Mouse (Mus musculus): ENCODE results near the gene Otulin. TPM values are rescaled to one million over a fixed set of nuclear protein-coding genes. Genes with fewer than 3 reads are reported as not detected.

Gene Otulin
- polyA plus RNA-seq, 1 experiment from 2014 or later, result 36.8 TPM

DNA sequence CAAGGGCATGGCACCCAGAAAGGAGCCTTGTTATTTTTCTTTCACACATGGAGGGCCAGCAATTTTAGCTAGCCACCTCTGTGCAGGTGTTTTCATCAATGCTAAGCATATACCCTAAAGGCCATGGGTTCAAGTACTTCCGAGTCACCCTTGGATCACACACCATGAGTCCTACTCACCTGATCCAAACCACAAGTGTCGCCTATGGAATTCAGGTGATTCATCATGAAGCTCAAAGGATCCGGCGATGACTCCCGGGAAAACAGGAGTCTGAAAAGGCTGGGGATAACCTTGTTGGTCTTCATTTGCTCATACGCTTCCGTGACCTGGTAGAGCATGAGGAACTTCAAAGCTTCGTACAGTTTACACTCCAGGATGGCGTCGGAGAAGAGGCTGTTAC lies 27.4 kb upstream of the Otulin start:
- Histone ChIP-seq H3K9ac (replicated peaks) (no peak overlapping the region), H3K9me3 (no peaks in the 10 kb centered on the region), H3K27ac (no peak overlapping the region), H3K4me1 (replicated peaks) (no peaks in the 10 kb centered on the region), H3K36me3 (0 out of 2 replicates have a peak, but pooled peaks cover 4% of the 10 kb centered on the region), H3K4me2 (no peak overlapping the region), H3K4me3 (replicated peaks) (no peak overlapping the region), H3K27me3 (no peaks in the 10 kb centered on the region)
- WGBS, result 94% methylated on average over 10 of the region's 10 CpGs
- no peak for ATAC-seq (ENCODE audit: insufficient number of reproducible peaks, insufficient read depth, low FRiP score, low TSS enrichment, low read depth)

DNA sequence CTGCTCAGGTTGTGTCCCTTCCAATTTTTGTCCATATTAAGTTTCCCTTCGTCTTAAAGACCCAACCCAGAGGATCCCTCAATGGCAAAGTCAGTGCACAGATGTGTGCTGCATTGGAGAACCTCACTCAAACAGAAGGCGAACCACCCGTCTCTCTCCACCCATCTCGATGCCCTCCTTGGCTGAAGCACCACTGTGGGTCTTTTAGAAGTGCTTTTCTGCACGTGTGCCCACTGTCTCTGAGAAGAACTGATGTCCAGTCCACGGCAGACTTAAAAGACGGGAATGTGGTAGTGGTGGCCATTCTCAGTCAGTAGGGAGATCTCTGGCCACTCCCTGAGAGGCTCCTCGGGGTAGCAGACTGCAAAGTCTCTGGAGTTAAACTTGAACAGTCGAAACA lies 26.1 kb upstream of the Otulin start:
- H3K4me1 ChIP-seq (replicated peaks), result no peaks in the 10 kb centered on the region
- H3K4me2 ChIP-seq, result no peak overlapping the region
- H3K27ac ChIP-seq, result no peak overlapping the region
- 0 out of 2 replicates have a peak, but pooled peaks cover 4% of the 10 kb centered on the region for H3K36me3 ChIP-seq
- no peak overlapping the region for H3K4me3 ChIP-seq (replicated peaks)
- ATAC-seq (ENCODE audit: insufficient number of reproducible peaks, insufficient read depth, low FRiP score, low TSS enrichment, low read depth), result no peak
- H3K9ac ChIP-seq (replicated peaks), result no peak overlapping the region
- no peaks in the 10 kb centered on the region for H3K9me3 ChIP-seq
- 80% methylated on average over 9 of the region's 9 CpGs for WGBS
- no peaks in the 10 kb centered on the region for H3K27me3 ChIP-seq

DNA sequence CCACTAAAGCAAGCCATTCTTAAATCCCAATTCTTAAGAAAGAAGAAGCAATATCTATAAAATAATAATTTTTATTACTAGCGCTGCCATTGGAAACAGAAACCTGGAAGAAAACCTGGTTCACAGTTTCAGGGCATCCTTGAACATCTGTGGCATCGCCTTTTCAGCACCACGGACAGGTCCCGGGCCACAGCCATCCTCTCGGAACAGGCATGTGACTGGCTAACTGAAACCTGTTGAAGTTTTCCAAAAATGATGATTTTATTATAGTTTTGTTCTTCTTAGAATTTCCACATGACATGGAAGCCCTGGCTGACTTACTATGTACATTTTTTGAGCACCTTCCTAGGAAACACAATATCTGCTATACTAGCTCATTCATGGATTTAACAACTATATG lies 24.5 kb upstream of the Otulin start:
- no peaks in the 10 kb centered on the region for H3K9me3 ChIP-seq
- H3K4me3 ChIP-seq (replicated peaks), result no peak overlapping the region
- H3K27ac ChIP-seq, result no peak overlapping the region
- H3K27me3 ChIP-seq, result no peaks in the 10 kb centered on the region
- no peaks in the 10 kb centered on the region for H3K4me1 ChIP-seq (replicated peaks)
- H3K36me3 ChIP-seq, result 0 out of 2 replicates have a peak, but pooled peaks cover 4% of the 10 kb centered on the region
- WGBS, result 21% methylated on average over 5 of the region's 5 CpGs
- ATAC-seq (ENCODE audit: insufficient number of reproducible peaks, insufficient read depth, low FRiP score, low TSS enrichment, low read depth), result no peak
- no peak overlapping the region for H3K4me2 ChIP-seq
- no peak overlapping the region for H3K9ac ChIP-seq (replicated peaks)

DNA sequence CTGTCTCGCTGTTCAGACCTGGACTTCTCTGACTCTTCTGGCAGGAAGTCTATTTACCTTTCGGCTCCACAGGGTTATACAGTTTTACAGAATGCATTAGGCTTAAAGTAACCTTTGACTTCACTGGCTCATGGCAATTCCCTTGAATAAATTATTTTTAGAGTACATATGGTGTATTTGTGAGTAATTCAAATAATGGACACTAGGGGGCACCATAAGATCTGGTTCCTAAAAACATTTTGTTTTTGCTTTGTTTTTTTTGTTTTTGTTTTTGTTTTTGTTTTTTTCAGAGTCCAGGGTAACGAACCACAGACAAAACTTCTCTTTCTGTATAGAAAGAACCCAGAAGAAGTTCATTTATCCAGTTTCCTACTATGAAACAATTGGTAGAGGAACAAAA lies 17.2 kb upstream of the Otulin start:
- Histone ChIP-seq H3K4me2 (no peak overlapping the region), H3K9me3 (no peaks in the 10 kb centered on the region), H3K36me3 (no peaks in the 10 kb centered on the region), H3K27me3 (no peaks in the 10 kb centered on the region), H3K27ac (no peak overlapping the region), H3K9ac (replicated peaks) (no peak overlapping the region), H3K4me1 (replicated peaks) (no peaks in the 10 kb centered on the region), H3K4me3 (replicated peaks) (no peak overlapping the region)
- 51% methylated on average over 3 of the region's 3 CpGs for WGBS
- no peak for ATAC-seq (ENCODE audit: insufficient number of reproducible peaks, insufficient read depth, low FRiP score, low TSS enrichment, low read depth)

DNA sequence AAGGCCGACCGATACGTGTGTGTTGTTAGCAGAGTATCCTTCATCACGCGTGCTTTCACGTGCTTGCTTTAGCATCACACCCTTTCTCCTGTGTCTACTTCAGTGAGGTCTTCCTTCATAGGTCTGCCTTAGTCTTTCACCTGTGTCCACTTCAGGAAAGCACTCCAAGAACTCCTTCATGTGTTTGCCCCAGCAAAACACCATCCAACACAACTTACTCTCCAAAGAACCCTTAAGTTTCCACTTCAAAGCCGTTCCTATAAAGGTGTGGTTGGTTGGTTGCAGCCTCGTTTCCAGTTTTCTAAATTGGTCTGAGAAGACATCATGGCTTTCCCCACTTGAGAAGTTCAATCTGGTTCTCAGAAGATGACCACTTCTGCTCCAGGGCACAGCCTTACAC lies 16.2 kb upstream of the Otulin start:
- no peak overlapping the region for H3K27ac ChIP-seq
- no peaks in the 10 kb centered on the region for H3K36me3 ChIP-seq
- ATAC-seq (ENCODE audit: insufficient number of reproducible peaks, insufficient read depth, low FRiP score, low TSS enrichment, low read depth), result no peak
- no peak overlapping the region for H3K9ac ChIP-seq (replicated peaks)
- H3K4me2 ChIP-seq, result no peak overlapping the region
- WGBS, result 95% methylated on average over 8 of the region's 8 CpGs
- H3K27me3 ChIP-seq, result no peaks in the 10 kb centered on the region
- no peaks in the 10 kb centered on the region for H3K4me1 ChIP-seq (replicated peaks)
- H3K9me3 ChIP-seq, result no peaks in the 10 kb centered on the region
- H3K4me3 ChIP-seq (replicated peaks), result no peak overlapping the region

DNA sequence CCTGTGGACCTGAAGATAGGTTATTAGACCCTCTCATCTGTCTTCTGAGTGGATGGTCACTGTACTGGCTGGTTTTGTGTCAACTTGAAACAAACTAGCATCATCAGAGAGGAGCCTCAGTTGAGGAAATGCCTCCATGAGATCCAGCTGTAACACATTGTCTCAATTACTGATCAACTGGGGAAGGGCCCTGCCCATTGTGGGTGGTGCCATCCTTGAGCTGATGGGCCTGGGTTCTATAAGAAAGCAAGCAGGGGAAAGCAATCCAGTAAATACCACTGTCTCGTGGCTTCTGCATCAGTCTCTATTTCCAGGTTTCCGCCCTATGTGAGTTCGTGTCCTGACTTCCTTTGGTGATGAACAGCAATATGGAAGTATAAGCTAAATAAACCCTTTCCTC lies 14.8 kb upstream of the Otulin start:
- H3K4me2 ChIP-seq, result no peak overlapping the region
- no peaks in the 10 kb centered on the region for H3K9me3 ChIP-seq
- no peak overlapping the region for H3K27ac ChIP-seq
- 82% methylated on average over 3 of the region's 3 CpGs for WGBS
- no peak overlapping the region for H3K4me3 ChIP-seq (replicated peaks)
- H3K9ac ChIP-seq (replicated peaks), result no peak overlapping the region
- no peaks in the 10 kb centered on the region for H3K4me1 ChIP-seq (replicated peaks)
- no peaks in the 10 kb centered on the region for H3K27me3 ChIP-seq
- no peak for ATAC-seq (ENCODE audit: insufficient number of reproducible peaks, insufficient read depth, low FRiP score, low TSS enrichment, low read depth)
- no peaks in the 10 kb centered on the region for H3K36me3 ChIP-seq

DNA sequence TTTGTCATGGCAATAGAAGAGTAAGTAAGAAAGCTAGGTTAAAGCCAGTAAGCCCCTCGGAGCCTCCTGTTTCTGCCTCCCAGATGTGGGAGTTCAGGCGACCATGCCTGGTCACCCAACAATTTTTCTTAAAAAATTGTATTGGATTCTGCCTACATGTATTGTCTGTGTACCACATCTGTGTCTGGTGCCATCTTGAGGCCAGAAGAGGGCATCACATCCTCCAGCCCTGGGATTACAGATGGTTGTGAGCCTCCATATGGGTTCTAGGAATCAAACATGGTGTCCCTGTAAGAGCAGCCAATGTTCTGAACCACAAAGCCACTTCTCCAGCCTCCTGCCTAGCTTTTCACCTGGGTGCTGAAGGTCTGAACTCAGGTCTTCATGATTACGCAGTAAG lies 12.4 kb upstream of the Otulin start:
- WGBS, result 88% methylated on average over 3 of the region's 3 CpGs
- Histone ChIP-seq H3K9me3 (no peaks in the 10 kb centered on the region), H3K36me3 (no peaks in the 10 kb centered on the region), H3K27ac (no peak overlapping the region), H3K4me1 (replicated peaks) (no peaks in the 10 kb centered on the region), H3K9ac (replicated peaks) (no peak overlapping the region), H3K4me3 (replicated peaks) (no peak overlapping the region), H3K4me2 (no peak overlapping the region), H3K27me3 (no peaks in the 10 kb centered on the region)
- ATAC-seq (ENCODE audit: insufficient number of reproducible peaks, insufficient read depth, low FRiP score, low TSS enrichment, low read depth), result no peak

DNA sequence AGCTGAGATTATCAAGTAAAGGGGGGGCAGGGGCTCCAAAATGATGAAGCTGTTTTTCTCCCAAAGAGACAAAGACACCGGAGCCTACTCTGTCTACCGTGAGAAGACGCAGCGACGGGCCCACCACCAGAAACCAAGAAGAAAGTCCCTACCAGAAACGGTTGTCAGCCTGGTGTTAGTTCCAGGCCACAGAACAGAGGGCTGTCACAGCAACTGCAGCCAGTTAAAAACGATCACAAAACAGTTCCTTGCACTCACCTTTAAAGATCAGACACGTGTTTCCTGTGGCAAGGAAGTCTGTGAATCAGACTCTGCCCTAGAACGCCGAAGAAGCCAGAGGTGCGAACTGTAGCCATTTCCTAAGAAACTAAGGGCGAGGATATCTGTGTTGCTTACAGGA lies 10.7 kb upstream of the Otulin start:
- Histone ChIP-seq H3K36me3 (no peaks in the 10 kb centered on the region), H3K27ac (no peak overlapping the region), H3K9me3 (no peaks in the 10 kb centered on the region), H3K4me1 (replicated peaks) (no peaks in the 10 kb centered on the region), H3K4me2 (no peak overlapping the region), H3K9ac (replicated peaks) (no peak overlapping the region), H3K4me3 (replicated peaks) (no peak overlapping the region), H3K27me3 (no peaks in the 10 kb centered on the region)
- 62% methylated on average over 12 of the region's 12 CpGs for WGBS
- ATAC-seq (ENCODE audit: insufficient number of reproducible peaks, insufficient read depth, low FRiP score, low TSS enrichment, low read depth), result no peak

DNA sequence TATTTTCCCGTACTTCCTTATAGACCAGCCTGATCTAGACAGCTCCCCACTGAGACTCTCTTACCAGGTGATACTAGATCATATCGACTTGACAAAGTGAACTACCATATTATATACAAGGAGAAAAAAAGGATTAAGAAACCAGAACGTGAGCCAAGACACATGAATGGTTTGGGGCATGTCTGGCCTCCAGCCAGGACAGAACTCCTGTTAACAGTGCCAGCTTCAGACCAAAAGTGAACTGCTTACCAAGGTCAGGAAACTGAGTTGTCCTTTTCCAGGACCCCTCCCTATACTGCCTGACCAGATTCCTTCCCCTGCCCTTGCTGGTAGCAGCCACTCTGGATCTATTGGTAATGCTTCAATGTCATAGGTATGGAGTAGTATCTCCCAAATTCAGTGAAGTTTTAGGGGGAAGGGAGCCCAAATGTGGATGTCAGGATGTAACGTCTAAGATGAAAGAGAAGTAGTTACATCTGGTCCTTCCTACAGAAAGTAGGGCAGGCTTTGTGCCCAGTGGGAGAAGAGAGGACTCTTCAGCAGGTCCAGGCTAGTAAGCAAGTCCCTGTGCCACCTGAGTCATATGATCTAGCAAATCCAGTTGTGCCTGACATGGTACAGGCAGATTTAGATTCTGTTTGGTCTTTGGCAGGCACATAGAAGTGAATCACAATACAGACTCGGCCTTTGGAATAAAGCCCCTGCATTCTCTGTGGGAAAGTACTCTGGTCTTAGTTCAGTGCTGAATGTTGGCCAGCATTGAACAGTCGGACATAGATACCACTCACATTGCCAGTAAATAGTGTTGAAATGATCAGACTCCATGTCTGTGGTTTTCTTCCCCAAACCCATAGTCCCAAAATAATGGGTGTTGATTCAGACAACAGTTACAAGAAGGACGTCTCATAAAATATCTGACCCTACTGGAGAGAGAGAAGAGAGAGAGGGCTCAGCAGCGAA lies 3.7 kb upstream of the Otulin start:
- Histone ChIP-seq H3K27me3 (no peaks in the 10 kb centered on the region), H3K9me3 (no peaks in the 10 kb centered on the region), H3K27ac (no peak overlapping the region), H3K4me2 (no peak overlapping the region), H3K4me1 (replicated peaks) (peaks cover 12% of the 10 kb centered on the region), H3K36me3 (no peaks in the 10 kb centered on the region), H3K4me3 (replicated peaks) (no peak overlapping the region), H3K9ac (replicated peaks) (no peak overlapping the region)
- 87% methylated on average over 8 of the region's 8 CpGs for WGBS
- ATAC-seq (ENCODE audit: insufficient number of reproducible peaks, insufficient read depth, low FRiP score, low TSS enrichment, low read depth), result no peak

DNA sequence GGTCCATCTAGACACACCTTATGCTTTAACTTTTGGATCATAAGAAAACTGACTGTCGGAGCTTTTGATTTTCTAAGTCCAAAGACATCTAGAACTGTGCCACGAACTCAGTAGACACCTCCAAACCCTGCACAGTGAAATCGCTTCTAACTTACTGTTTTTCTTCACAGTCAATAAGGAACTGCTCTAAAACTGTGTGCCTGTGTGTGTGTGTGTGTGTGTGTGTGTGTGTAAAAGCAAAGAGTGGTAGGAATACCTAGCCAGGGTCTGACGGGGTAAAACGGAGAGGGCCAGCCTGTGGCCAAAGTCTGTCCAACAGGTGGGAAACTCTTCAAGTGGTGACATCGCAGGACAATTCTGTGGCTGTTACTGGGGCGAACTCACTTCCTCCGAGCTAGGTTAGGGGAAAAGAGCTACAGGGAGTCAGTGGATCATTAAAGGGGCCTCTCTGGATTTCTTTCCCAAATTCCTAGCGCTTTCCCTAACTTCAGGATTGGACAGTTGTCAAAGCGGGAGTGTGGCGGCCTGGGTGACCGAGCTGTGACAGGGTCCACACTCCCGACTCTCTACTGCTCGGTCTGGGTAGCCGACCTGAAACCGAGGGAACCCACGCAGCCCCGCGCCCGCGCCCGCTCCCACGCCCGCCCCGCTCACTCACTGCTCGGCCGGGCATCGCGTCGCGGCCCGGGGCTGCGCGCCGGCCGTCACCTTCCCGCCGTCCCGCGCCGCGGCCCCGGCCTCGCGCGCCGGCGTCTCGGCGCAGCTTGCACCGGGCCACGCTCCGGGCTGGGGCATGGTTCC lies 493 bp downstream of the Otulin start:
- Histone ChIP-seq H3K36me3 (peaks cover 18% of the 10 kb centered on the region; the same call in 1 of the 2 replicates), H3K9ac (replicated peaks) (peak overlapping the region; percentile 79), H3K27ac (no peak overlapping the region), H3K4me2 (peak overlapping the region; percentile 83), H3K4me1 (replicated peaks) (peaks cover 21% of the 10 kb centered on the region), H3K9me3 (no peaks in the 10 kb centered on the region), H3K4me3 (replicated peaks) (peak overlapping the region; percentile 85), H3K27me3 (no peaks in the 10 kb centered on the region)
- ATAC-seq (ENCODE audit: insufficient number of reproducible peaks, insufficient read depth, low FRiP score, low TSS enrichment, low read depth), result peak; percentile 65
- 2% methylated on average over 53 of the region's 53 CpGs for WGBS

DNA sequence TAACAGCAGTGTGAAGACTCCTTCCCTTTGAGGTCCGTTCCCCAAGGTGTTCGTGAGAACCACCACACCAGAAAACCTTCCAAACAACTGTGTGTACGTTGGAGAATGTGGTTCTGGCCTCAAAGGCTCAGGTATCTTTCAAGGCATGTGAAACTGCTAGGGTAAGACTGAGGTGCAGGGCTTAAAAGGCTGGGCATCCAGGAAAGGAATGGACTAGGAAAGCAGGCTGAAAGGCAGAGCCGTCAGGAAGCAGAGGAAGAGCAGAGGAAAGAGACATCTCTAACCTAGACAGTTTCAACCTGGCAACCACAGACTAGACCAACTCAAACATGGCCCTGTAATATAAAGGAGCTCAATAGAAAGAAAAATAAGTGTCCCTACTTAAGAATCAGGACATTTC lies 1.4 kb downstream of the Otulin start:
- H3K36me3 ChIP-seq, result peaks cover 18% of the 10 kb centered on the region; the same call in 1 of the 2 replicates
- H3K4me3 ChIP-seq (replicated peaks), result peak overlapping the region; percentile 85
- peak overlapping the region; percentile 83 for H3K4me2 ChIP-seq
- peaks cover 21% of the 10 kb centered on the region for H3K4me1 ChIP-seq (replicated peaks)
- WGBS, result 83% methylated on average over 4 of the region's 4 CpGs
- no peak overlapping the region for H3K9ac ChIP-seq (replicated peaks)
- no peaks in the 10 kb centered on the region for H3K9me3 ChIP-seq
- no peak for ATAC-seq (ENCODE audit: insufficient number of reproducible peaks, insufficient read depth, low FRiP score, low TSS enrichment, low read depth)
- no peaks in the 10 kb centered on the region for H3K27me3 ChIP-seq
- no peak overlapping the region for H3K27ac ChIP-seq

Data from limb, embryonic 12.5 days (tissue).